Mouse (Mus musculus): ENCODE data around the gene Dnal4. TPM values are rescaled to one million over a fixed set of nuclear protein-coding genes. Genes with fewer than 3 reads are reported as not detected.
A peak's percentile ranks its signal among the peaks of the same experiment; 100 is the strongest.

The Dnal4 gene
- total RNA-seq, 2 experiments from 2014 or later: 0.30 TPM; not detected in 1

DNA sequence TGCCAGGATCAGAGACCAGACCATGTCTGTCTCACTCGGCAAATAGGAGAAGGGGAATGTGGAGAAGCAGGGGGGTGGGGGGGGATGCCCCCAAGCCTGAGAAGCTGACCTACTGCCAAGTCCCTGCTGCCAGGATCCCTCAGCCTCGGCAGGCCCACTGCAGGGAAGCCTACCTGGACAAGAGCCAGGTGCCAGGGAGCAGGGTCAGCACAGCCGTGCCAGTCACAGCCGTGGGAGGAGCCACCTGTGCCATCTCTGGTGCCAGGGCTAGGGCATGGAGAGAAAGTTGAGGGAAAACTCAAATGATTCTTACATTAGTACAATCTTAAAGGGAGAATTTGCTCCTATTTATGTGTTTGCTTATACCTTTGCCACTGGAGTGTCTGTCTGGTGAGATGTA, 24.7 kb upstream of the Dnal4 start:
- ATAC-seq (replicated peaks; ENCODE audit: low FRiP score, poor library complexity, severe bottlenecking): no peak

DNA sequence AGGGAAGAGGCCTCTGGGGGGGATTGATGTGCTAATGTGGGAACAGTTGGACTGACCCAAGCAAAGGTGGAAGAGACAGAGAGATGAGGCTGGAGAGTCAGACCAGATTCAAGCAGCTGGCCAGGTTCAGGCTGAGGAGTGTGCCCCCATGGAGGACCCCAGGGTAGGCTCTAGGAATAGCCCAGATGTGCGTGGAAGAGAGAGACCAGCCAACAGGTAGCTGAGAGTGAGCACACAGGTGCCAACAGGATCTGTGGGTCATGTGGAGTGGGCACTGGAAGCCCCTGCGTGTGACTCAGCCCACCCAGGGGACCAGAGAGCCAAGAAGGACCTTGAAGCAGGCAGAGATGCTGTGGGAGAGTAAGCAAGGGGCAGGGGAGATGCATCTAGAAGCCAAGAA, 24.0 kb upstream of the Dnal4 start:
- no peak for ATAC-seq (replicated peaks; ENCODE audit: low FRiP score, poor library complexity, severe bottlenecking)

DNA sequence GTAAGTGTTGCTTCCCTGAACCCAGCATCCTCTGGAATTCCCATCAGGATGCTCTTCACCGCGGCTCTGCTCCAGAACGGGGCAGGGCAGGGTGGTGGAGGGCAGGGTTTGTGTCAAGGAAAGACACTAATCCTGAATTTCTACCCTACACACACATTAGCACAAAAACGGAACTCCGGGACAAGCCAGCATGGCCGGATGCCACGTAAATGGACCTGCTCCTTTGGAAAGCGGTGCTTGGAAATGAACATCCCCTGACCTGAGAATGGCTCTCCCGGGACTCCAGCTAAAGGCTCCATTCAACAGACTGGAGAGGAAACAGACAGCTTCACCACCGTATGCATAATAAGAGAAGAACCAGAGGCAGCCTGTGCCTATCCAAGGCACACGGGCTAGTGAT, 23.1 kb upstream of the Dnal4 start:
- ATAC-seq (replicated peaks; ENCODE audit: low FRiP score, poor library complexity, severe bottlenecking): no peak

DNA sequence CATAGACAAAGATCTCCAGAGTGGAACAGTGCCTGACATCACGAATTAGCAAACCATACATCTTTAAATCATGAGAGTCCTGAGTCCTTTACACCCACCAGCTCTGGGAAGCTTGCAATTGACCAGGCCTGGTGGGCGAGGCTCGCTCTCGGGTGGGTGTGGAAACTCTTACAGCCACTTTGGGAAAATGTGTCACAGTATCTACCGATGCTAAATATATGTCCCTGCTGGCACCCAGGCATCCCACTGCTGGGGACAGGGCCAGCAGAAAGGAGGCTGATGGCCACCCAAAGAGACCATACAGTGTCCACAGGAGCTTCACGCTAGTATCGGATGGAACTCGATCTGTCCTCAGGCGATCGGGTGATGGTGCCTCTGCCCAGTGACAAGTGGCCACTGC, 20.9 kb upstream of the Dnal4 start:
- ATAC-seq (replicated peaks; ENCODE audit: low FRiP score, poor library complexity, severe bottlenecking): no peak

DNA sequence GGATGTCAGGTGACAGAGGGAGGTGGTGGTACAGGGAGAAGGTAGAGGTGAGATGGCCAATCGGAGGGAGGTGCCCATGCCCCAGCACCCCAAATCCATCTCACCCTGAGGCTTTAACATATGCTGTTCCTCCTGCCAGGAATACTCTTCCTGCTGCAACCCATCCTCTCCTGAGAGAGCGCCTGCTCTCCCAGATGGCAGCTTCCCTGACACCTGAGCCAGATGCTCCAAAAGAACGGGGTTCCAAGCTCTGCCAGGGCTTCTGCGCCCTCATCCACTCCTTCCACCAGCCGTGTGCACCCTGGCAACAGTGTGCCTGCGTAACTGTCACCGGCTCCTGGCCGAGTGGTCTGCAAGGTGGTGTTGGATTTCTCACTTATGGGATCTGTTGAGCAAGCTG, 20.0 kb upstream of the Dnal4 start:
- no peak for ATAC-seq (replicated peaks; ENCODE audit: low FRiP score, poor library complexity, severe bottlenecking)

DNA sequence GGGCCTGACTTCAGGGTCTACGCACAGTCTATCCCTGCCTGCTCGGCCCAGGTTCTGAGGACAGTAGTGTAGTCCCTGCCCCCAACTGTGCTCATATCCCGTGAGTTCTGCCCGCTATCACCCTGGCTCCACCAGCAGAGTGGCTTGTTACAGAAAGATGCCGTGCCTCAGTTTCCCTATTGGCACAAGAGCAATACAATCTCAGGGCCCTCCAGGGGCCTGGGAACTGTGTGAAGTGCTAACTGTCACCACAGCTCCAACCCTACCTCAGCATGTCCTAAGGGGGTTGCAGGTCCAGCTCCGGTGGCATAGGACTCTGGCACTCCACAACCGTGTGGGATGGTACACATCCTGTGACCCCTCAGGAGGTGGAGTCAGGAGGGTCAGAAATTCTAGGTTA, 19.4 kb upstream of the Dnal4 start:
- ATAC-seq (replicated peaks; ENCODE audit: low FRiP score, poor library complexity, severe bottlenecking): no peak

DNA sequence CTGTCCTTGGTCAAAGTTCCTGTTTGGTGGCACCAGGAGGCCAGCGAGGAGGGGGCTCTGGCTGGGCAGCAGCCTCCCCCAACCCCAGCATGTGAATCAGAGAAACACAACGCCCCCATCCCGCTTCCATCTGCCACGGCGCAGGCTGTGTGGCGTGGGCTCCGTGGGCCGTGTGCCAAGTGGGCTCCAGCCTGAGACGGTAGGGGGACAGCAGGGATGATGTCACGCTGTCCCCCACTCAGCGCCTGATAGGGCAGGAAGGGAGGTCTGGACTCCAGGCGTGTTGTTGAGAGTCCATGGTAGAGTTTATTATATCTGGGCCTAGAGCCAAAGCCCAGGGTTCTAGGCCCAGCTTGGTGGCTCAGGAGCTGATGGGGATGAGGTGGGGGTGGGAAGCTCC, 18.6 kb upstream of the Dnal4 start:
- ATAC-seq (replicated peaks; ENCODE audit: low FRiP score, poor library complexity, severe bottlenecking): no peak

DNA sequence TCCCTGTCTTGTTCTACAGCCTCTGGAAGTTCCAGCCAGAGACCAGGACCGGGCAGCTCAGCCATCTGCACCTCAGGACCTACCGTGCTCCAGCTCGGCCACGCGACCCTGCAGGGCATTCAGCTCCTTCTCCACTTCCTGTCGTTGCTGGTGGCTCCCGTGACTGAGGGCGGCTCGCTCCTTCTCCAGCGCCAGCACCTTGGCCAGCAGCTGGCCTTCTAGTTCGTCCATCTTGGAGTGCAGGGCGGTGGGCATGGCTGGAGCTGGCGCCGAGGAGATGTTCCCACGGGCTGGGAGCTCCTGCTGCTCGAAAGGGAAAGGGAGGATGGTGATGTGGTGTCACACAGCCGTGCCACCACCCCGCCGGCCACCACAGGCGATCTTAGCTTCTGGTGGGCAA, 16.5 kb upstream of the Dnal4 start:
- ATAC-seq (replicated peaks; ENCODE audit: low FRiP score, poor library complexity, severe bottlenecking): no peak

DNA sequence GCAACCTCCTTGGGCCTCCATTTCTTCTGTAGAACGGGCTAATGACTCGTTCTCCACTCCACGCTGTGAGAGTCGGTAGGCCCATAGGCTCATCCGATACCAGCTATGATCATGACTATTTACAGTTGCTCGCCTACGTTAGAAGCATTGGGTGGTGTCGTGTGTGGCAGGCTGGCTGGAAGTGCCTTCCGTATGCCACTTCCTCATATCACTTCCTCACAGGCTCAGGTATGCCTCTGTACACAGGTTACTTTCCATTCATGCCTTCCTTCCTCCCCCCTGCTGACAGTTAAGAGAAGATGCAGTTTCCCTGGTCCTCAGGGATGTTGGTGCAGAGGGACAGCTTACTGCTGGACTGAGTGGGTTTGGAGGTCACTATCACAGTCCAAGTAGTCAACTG, 15.4 kb upstream of the Dnal4 start:
- ATAC-seq (replicated peaks; ENCODE audit: low FRiP score, poor library complexity, severe bottlenecking): no peak

DNA sequence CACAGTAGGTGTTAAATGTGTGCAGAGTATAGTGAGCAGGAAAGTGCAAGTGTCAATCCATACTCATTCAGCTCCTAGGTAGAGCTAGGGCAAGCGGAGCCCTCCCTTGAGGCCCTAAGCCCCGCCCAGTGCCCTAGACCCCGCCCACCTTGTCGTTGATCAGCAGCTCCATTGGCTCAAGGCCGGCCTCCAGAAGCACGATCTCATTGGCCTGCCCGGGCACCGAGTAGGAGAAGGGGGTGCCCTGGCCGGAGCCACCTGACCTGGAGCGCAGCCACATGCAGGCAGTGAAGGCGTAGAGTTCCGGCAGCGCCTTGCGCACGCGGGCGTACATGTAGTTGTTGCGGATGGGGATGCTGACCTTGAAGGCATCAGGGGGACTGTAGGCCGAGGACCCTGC, 14.8 kb upstream of the Dnal4 start:
- no peak for ATAC-seq (replicated peaks; ENCODE audit: low FRiP score, poor library complexity, severe bottlenecking)

DNA sequence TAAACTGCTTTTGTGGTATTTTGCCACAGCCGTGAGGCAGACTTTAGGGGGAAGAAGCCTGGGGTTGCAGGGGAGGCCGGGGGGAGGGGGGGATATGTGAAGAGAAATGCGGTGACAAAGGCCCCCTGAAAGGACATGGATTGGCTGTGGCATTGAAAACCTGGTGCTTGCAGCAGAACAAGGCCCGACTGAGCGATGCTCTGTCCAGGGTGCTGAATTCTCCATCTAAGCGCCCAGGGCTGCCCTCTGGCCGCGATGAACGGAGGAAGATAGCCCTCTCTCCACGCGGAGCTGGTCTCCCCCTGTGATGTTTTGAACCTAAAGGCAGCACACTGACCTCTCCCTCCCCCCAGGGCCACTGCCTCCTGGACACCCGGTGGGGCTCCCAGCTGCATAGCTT, 13.9 kb upstream of the Dnal4 start:
- no peak for ATAC-seq (replicated peaks; ENCODE audit: low FRiP score, poor library complexity, severe bottlenecking)

DNA sequence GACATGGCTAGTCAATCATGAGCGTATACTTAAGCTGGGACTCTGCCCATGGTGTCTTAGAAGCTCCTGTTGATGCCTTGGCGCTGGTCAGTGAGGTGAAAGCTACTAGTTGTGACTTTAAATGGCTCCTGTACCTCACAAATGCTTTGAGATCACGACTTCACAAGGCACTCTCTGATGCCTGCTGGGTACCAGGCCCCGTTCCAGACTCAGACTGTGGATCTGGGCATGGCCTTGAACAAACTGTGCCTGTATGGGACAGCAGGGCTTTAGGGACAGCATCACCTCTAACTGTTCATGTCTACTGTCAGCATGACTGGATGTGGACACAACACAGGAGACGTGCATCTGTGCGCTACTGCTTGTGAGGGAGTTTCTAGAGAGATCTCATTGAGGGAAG, 13.3 kb upstream of the Dnal4 start:
- no peak for ATAC-seq (replicated peaks; ENCODE audit: low FRiP score, poor library complexity, severe bottlenecking)

DNA sequence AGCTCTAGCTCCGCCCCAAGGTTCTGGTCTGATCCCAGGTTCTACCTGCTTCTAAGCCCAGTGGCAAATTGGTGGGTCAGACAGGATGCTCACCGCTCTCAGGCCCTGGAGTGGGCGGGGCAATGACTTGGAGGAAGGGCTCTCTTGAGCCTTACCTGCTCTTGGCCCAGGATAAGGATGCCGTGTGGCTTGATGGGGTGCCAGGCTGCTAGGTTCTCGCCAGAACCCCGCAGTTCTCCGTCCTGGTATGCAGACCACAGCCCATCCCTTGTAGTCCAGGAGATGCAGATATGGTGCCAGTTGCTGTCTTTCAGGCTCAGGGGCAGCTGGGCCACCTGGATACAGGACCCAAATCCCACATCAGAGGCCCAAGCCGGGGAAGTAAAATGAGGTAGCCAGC, 12.5 kb upstream of the Dnal4 start:
- no peak for ATAC-seq (replicated peaks; ENCODE audit: low FRiP score, poor library complexity, severe bottlenecking)

DNA sequence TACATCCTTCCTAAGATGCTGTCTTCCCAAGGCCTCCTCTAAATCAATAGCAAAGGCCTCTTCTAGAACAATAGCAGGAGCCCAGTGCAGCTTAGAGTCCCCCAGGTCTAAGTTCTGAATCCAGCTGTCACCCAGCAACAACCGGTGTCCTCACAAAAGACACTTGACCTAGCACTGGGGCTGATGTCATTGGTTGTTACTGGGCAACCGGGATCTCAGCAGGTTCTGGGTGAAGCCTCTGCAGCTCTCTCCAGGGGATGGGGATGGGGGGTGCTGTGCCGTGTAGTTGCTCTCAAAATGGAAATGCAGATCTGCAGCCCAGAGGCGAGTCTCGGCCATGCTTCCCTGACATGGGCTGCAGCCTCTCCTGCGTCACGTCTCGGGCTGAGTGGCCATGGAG, 10.2 kb upstream of the Dnal4 start:
- ATAC-seq (replicated peaks; ENCODE audit: low FRiP score, poor library complexity, severe bottlenecking): no peak

DNA sequence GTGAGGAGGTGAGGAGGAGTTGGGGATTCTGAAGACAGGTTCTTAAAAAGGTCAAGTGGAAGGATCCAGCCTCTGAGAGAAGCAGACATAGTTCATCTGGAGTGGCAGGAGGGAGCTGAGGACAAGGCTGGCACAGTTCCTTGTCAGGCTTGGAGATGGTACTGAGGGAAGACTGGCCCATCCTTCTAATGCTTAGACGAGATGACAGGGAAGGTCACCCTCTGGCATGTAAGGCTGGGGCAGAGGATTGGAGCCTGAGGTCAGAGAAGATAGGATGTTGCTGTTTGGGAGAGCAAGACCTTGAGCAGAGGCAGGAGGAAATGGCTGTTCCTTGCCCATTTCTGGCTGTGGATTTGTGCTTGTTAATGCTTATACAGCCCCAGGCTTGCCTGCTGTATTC, 7.4 kb upstream of the Dnal4 start:
- ATAC-seq (replicated peaks; ENCODE audit: low FRiP score, poor library complexity, severe bottlenecking): no peak

DNA sequence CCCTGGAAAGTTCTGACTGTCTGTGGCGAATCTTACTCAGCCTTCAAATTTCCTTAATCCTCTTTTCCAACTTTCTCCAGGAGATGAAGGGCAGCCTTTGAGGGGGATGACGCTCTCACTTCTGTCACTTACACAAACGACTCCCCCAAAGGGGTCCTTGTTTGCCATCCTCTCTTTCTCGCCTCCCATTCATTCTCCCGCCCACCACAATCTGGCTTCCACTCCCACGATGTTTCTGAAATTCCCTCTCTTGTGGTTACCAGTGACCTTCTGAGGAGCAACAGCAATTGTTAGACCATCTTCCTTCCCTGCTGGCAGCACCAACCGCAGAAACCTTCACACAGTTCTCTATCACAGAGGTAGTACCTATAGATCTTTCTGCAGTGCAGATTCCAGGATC, 2.0 kb downstream of the Dnal4 start:
- ATAC-seq (replicated peaks; ENCODE audit: low FRiP score, poor library complexity, severe bottlenecking): no peak

DNA sequence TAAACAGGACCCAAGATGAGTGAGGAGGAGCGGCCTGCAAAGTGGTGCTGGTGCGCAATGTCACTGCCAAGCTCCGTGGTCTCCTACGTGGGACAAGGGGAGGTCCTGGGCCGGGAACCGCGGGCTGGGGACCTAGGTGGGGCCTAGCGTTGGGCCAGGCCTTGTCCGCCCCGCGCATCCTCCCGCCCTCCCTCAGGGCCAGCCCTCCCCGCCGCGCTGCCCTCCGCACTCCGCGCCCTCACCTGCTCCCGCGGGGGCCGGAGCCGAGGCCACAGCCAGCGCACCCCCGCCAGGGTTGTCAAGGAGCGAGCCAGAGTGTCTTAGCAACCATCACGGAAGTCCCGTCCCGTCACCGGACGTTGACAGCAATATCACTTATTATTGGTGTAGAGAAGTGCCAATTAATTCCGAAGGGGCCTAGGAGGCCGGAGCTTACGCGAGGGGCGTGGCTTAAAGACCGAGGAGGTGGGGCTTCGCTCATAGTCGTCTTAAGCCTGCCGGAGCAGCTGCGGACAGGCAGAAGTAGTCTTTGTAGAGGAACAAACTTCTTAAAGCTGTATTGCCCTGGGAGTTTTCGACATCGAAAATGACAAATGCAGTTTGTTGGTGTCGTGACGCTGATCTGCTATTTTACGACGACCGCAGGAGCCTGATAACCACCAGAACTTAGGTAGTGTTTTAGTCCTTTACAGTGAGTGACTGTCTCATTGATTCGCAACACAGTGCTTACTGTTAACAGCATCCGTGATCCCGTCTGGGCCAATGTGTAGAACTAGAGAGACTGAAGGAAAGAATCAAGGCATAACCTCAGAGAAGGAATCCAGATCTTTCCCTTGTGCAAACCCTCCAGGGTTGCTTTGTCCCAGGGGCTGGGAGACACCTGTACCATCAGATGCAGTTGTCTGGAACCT, 3.3 kb downstream of the Dnal4 start:
- peak; percentile 98 for ATAC-seq (replicated peaks; ENCODE audit: low FRiP score, poor library complexity, severe bottlenecking)

DNA sequence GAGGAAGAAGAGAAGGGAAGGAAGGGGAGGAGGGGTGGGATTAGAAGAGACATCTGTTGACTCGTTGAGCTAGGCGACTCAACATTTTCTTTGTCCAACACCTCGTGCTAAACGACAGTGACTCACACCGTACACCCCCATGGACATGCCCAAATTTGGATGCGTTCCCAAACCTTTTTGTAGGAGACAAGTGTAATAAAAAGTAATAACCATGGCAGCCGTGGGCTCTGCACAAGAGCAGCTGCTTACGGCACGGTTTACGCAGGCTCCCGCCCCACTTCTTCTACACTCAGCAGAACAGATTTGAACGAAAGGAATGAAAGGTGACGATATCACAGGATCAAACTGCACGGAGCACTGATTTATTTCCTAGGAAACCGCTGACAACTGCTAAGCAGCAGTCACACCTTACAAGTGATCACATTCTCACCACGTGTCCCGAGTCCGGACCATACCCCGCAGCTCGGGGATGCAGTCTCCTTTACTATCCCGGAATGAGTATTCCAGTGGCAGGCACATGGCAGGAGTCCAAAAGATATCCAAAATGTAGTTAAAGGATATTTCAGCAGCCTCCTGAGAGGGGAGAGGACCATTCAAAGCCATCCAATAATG, 6.9 kb downstream of the Dnal4 start:
- no peak for ATAC-seq (replicated peaks; ENCODE audit: low FRiP score, poor library complexity, severe bottlenecking)

DNA sequence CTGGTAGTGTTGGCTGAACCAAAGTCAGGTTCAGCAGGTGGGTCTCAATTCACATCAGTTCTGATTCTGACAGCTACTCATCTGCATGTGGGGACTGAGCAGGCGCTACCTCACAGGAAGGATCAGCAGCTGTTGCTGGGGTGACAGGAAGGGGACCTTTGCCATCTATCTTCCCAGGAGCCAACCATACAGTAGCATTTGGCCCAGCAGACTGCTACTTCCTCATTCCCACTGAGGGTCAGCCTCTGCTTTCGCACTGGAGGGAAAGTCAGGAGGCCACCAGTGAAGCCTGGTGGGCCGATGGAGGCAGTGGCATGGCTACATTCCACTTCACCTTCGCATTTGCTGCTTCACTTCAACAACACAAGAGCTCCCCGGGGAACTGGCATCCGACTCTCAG, 9.3 kb downstream of the Dnal4 start:
- no peak for ATAC-seq (replicated peaks; ENCODE audit: low FRiP score, poor library complexity, severe bottlenecking)

DNA sequence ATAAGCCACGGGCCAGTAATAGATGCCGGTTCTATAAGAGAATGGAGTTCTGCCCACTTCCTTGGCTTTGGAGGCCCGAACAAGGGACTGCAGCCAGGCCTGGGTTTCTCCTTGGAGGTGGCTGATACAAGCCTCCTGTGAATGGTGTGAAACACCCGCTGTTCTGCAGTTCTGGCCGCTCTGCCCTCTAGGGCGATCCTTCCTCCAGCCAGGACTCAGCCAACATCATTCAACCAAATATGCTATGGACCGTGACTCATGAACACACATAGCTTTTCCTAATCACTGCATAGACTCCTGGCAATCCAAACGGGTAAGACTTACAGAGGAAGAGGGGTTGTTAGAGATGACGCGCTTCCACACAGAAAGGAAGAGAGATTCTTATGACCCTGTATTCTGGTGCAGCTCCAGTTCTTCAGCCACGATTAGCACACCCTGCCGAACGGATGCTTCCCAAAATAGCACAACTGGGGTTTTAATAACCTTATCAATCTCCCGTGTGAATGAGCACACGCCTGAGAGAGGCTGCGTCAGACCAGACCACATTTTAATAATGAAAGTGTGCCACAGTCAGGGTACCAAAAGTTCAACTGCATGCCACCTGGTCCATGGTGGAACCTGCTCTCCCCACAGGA, 10.2 kb downstream of the Dnal4 start:
- ATAC-seq (replicated peaks; ENCODE audit: low FRiP score, poor library complexity, severe bottlenecking): no peak

DNA sequence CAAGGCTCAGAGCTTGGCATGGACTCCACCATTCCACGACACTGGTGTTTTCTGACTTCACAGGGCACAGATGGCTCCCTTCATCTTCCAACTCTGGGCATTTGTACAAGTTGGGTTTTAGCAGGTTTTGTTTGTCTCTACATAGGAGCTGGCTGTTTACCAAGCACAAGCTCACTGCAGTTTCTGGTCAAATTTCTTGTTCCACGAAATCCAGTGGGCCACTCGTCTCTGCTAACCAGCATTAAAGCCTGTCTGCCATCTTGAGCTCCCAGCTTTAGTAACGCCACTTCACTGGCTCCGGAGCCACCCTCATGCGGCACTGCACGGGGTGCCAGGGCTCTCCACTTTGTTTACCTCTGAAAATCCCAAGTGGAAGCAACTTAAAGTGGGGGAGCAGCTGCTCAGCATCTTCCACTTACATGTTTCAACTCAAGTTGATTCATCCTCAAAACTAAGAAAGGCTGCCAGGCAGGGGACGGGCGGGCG, 11.0 kb downstream of the Dnal4 start:
- no peak for ATAC-seq (replicated peaks; ENCODE audit: low FRiP score, poor library complexity, severe bottlenecking)
